Mouse (Mus musculus) brain, embryonic 14.5 days (tissue): ENCODE results near the gene Tmem87b.

Experiments
- CTCF ChIP-seq: fragments of 200-500 bp; IDR thresholded peaks from 2 replicates; pipeline ENCODE4 v1.5.1; 2012; ENCODE audit warnings: inconsistent platforms, mild to moderate bottlenecking, moderate library complexity, borderline replicate concordance; ENCODE audit not compliant: insufficient read depth, insufficient read length; ENCODE audit errors: extremely low read depth
- POLR2A ChIP-seq: fragments of 200-500 bp; IDR thresholded peaks from 2 replicates; pipeline ENCODE4 v1.6.1; 2012; ENCODE audit warnings: mild to moderate bottlenecking, inconsistent platforms, borderline replicate concordance; ENCODE audit not compliant: poor library complexity, insufficient read depth, insufficient read length, severe bottlenecking; ENCODE audit errors: extremely low read depth

DNA sequence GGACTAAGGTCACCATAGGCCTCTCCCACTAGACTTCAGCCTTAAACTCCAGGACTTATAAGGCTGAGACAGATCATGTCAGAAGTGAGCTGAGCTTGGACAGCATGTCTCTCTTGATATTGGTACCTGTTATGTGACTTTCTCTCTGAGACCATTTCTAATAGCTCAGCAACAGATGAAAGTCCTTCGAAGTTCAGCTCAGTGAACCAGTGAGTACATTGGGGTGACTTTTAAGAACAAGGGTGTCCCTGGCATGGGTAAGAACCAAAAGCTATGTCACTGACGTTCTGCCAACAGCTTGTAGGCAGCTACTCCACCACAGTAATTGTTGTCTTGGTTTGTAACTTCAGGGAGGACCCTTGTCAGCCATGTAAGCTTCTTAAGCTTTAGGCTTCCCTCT is 2.7 kb downstream of the Tmem87b start:
- no peak for TF ChIP-seq CTCF
- no peak for TF ChIP-seq POLR2A
